Mouse (Mus musculus): ENCODE results near the gene Rgp1. TPM values are rescaled to one million over a fixed set of nuclear protein-coding genes. Genes with fewer than 3 reads are reported as not detected.
"Not testable (repeated sequence)": the region's sequence is repeated elsewhere in the genome, so short reads cannot be mapped to it uniquely, and the experiment has no call there.

Rgp1 gene
- 100 to 1,000 TPM in 3 of 26 experiments, 10 to 100 TPM in 23; 18.8 to 127 (median 60.4) TPM for total RNA-seq (2018; cell fraction: chromatin; rRNA removed)
- total RNA-seq (2018; cell fraction: cytosol; rRNA removed) = 10 to 100 TPM; 12.4 to 25.8 (median 19.7) TPM
- 10 to 100 TPM; 16.6 to 67.8 (median 38.6) TPM for total RNA-seq (2018; cell fraction: nucleus; rRNA removed)
- polyA plus RNA-seq (2018) = 17.6 to 45.0 TPM (median 21.9 TPM) in 3 replicates

GRCm38 (mm10) chr4:43578376-43579204, at the start of gene Rgp1, which contains the start of gene Gba2:
Gene Rgp1, plus strand, starts transcription at chr4:43578715.
Gene Gba2, minus strand, starts transcription at chr4:43578873.
- peaks cover 32% of the 10 kb centered on the region; the same call in 1 of the 2 replicates for H3K79me2 ChIP-seq (ENCODE audit: inconsistent target)
- H3K27ac ChIP-seq = peak within 1 kb of the TSS; percentile 57
- WGBS (ENCODE audit: missing documents) = under 1% methylated on average over 75 of the region's 76 CpGs
- H3K36me3 ChIP-seq (ENCODE audit: inconsistent target) = peaks cover 27% of the 10 kb centered on the region
- peak within 1 kb of the TSS; percentile 77 for H3K4me3 ChIP-seq (ENCODE audit: inconsistent target)

- Histone ChIP-seq H3K36me3 (ENCODE audit: inconsistent target) (peaks cover 36% of the 10 kb centered on the region), H3K79me2 (ENCODE audit: inconsistent target) (no peaks in the 10 kb centered on the region), H3K27ac (no peak overlapping the region), H3K4me3 (ENCODE audit: inconsistent target) (no peak overlapping the region)
- 72% methylated on average over 8 of the region's 8 CpGs for WGBS (ENCODE audit: missing documents)
Observed at GRCm38 (mm10) chr4:43530081-43530501, 48.4 kb upstream of the Rgp1 start.

- Histone ChIP-seq H3K79me2 (ENCODE audit: inconsistent target) (no peaks in the 10 kb centered on the region), H3K36me3 (ENCODE audit: inconsistent target) (peaks cover 41% of the 10 kb centered on the region), H3K27ac (no peak overlapping the region), H3K4me3 (ENCODE audit: inconsistent target) (no peak overlapping the region)
- 18% methylated on average over 7 of the region's 7 CpGs for WGBS (ENCODE audit: missing documents)
Observed at GRCm38 (mm10) chr4:43530581-43530980, 47.9 kb upstream of the Rgp1 start.

- Histone ChIP-seq H3K27ac (no peak overlapping the region), H3K79me2 (ENCODE audit: inconsistent target) (no peaks in the 10 kb centered on the region; the same call in 1 of the 2 replicates), H3K4me3 (ENCODE audit: inconsistent target) (no peak overlapping the region), H3K36me3 (ENCODE audit: inconsistent target) (peaks cover 67% of the 10 kb centered on the region)
- 98% methylated on average over 9 of the region's 9 CpGs for WGBS (ENCODE audit: missing documents)
Observed at GRCm38 (mm10) chr4:43533270-43533669, 45.2 kb upstream of the Rgp1 start.

GRCm38 (mm10) chr4:43535628-43536027, 42.9 kb upstream of the Rgp1 start:
- H3K79me2 ChIP-seq (ENCODE audit: inconsistent target) = peaks cover 11% of the 10 kb centered on the region; the same call in 1 of the 2 replicates
- H3K27ac ChIP-seq = no peak overlapping the region
- WGBS (ENCODE audit: missing documents) = 92% methylated on average over 8 of the region's 8 CpGs
- H3K4me3 ChIP-seq (ENCODE audit: inconsistent target) = no peak overlapping the region
- H3K36me3 ChIP-seq (ENCODE audit: inconsistent target) = peaks cover 91% of the 10 kb centered on the region

- Histone ChIP-seq H3K27ac (no peak overlapping the region), H3K36me3 (ENCODE audit: inconsistent target) (peaks cover 95% of the 10 kb centered on the region), H3K4me3 (ENCODE audit: inconsistent target) (no peak overlapping the region), H3K79me2 (ENCODE audit: inconsistent target) (peaks cover 11% of the 10 kb centered on the region; the same call in 1 of the 2 replicates)
- 95% methylated on average over 5 of the region's 9 CpGs for WGBS (ENCODE audit: missing documents)
Observed at GRCm38 (mm10) chr4:43536031-43536430, 42.5 kb upstream of the Rgp1 start.

- Histone ChIP-seq H3K4me3 (ENCODE audit: inconsistent target) (no peak overlapping the region), H3K27ac (no peak overlapping the region), H3K79me2 (ENCODE audit: inconsistent target) (peaks cover 37% of the 10 kb centered on the region; the same call in 1 of the 2 replicates), H3K36me3 (ENCODE audit: inconsistent target) (peaks cover 99% of the 10 kb centered on the region)
- WGBS (ENCODE audit: missing documents) = 90% methylated on average over 3 of the region's 3 CpGs
Observed at GRCm38 (mm10) chr4:43542044-43542443, 36.5 kb upstream of the Rgp1 start.

- Histone ChIP-seq H3K27ac (no peak overlapping the region), H3K79me2 (ENCODE audit: inconsistent target) (peaks cover 70% of the 10 kb centered on the region; the same call in 1 of the 2 replicates), H3K36me3 (ENCODE audit: inconsistent target) (peaks cover 98% of the 10 kb centered on the region), H3K4me3 (ENCODE audit: inconsistent target) (no peak overlapping the region)
- WGBS (ENCODE audit: missing documents) = 93% methylated on average over 12 of the region's 12 CpGs
Observed at GRCm38 (mm10) chr4:43546375-43547047, 32.0 kb upstream of the Rgp1 start.

GRCm38 (mm10) chr4:43547160-43547559, 31.4 kb upstream of the Rgp1 start:
- 91% methylated on average over 8 of the region's 8 CpGs for WGBS (ENCODE audit: missing documents)
- H3K4me3 ChIP-seq (ENCODE audit: inconsistent target) = no peak overlapping the region
- no peak overlapping the region for H3K27ac ChIP-seq

GRCm38 (mm10) chr4:43549055-43549454, 29.5 kb upstream of the Rgp1 start:
- peaks cover 89% of the 10 kb centered on the region for H3K79me2 ChIP-seq (ENCODE audit: inconsistent target)
- peaks cover 98% of the 10 kb centered on the region for H3K36me3 ChIP-seq (ENCODE audit: inconsistent target)
- no peak overlapping the region for H3K27ac ChIP-seq
- 92% methylated on average over 12 of the region's 12 CpGs for WGBS (ENCODE audit: missing documents)
- H3K4me3 ChIP-seq (ENCODE audit: inconsistent target) = no peak overlapping the region

More at GRCm38 (mm10) chr4:43547160-43547559, 31.4 kb upstream of the Rgp1 start:
- peaks cover 71% of the 10 kb centered on the region for H3K79me2 ChIP-seq (ENCODE audit: inconsistent target)
- peaks cover 98% of the 10 kb centered on the region for H3K36me3 ChIP-seq (ENCODE audit: inconsistent target)

GRCm38 (mm10) chr4:43551854-43552253, 26.7 kb upstream of the Rgp1 start:
- WGBS (ENCODE audit: missing documents) = 60% methylated on average over 1 of the region's 6 CpGs
- H3K27ac ChIP-seq; H3K4me3 ChIP-seq (ENCODE audit: inconsistent target): not testable (repeated sequence)
- peaks cover 97% of the 10 kb centered on the region for H3K36me3 ChIP-seq (ENCODE audit: inconsistent target)
- H3K79me2 ChIP-seq (ENCODE audit: inconsistent target) = peaks cover 100% of the 10 kb centered on the region

- 97% methylated on average over 5 of the region's 5 CpGs for WGBS (ENCODE audit: missing documents)
- H3K4me3 ChIP-seq (ENCODE audit: inconsistent target) = no peak overlapping the region
Observed at GRCm38 (mm10) chr4:43552437-43552836, 26.1 kb upstream of the Rgp1 start.

GRCm38 (mm10) chr4:43553891-43554290, 24.6 kb upstream of the Rgp1 start:
- H3K36me3 ChIP-seq (ENCODE audit: inconsistent target) = peaks cover 83% of the 10 kb centered on the region
- peaks cover 100% of the 10 kb centered on the region for H3K79me2 ChIP-seq (ENCODE audit: inconsistent target)
- H3K27ac ChIP-seq = no peak overlapping the region
- no peak overlapping the region for H3K4me3 ChIP-seq (ENCODE audit: inconsistent target)

More at GRCm38 (mm10) chr4:43552437-43552836, 26.1 kb upstream of the Rgp1 start:
- H3K27ac ChIP-seq = no peak overlapping the region
- H3K36me3 ChIP-seq (ENCODE audit: inconsistent target) = peaks cover 98% of the 10 kb centered on the region
- peaks cover 100% of the 10 kb centered on the region for H3K79me2 ChIP-seq (ENCODE audit: inconsistent target)

- 32% methylated on average over 7 of the region's 7 CpGs for WGBS (ENCODE audit: missing documents)
- peaks cover 63% of the 10 kb centered on the region for H3K36me3 ChIP-seq (ENCODE audit: inconsistent target)
- peaks cover 100% of the 10 kb centered on the region for H3K79me2 ChIP-seq (ENCODE audit: inconsistent target)
- H3K4me3 ChIP-seq (ENCODE audit: inconsistent target) = no peak overlapping the region
- peak overlapping the region; percentile 97 for H3K27ac ChIP-seq
Observed at GRCm38 (mm10) chr4:43555926-43556325, 22.6 kb upstream of the Rgp1 start.
